ENCODE assay signal across 8 mouse cellular contexts in the genomic region with DNA sequence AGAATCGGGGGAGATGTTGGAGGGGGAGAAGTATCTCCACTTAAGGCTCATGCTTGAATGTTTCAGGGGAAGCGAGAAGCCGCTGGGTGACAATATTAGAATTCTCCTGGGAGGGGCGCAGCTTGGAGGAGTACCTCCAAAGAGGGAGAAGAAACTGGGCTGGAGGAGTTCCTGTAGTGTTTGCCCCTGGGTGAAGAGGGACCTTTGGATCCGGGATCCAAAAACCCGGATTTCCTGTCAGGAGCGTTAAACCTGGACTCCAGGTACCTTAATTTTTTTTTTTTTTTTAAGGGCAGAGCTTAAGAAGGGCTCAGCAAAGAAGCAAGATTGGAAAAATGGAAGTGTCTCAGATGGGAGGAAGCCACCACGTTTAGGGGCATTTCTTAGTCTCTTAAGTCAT. TPM values are rescaled to one million over a fixed set of nuclear protein-coding genes. Genes with fewer than 3 reads are reported as not detected.
DNase-seq lines count a peak whose midpoint lies in the region; ATAC-seq and TF ChIP-seq lines count a peak whose summit lies in the region.

No protein-coding gene starts in this region.

- no peak for DNase-seq in kidney, postnatal 0 days (ENCODE audit: low spot score)
- no peak for DNase-seq in kidney, postnatal 25 days
- peak; percentile 74 for DNase-seq in MEL (ENCODE audit: low read depth, low spot score)
- DNase-seq in forebrain, postnatal 0 days, result no peak
- no peak for DNase-seq in natural killer cell, adult 2 months (ENCODE audit: low spot score in 2 of 2)
- DNase-seq in layer of hippocampus, adult 9-10 months (ENCODE audit: low spot score), result no peak
- no peak for DNase-seq in midbrain, embryonic 14.5 days

- H3K4me3 ChIP-seq in kidney, postnatal 0 days (replicated peaks; ENCODE audit: low read depth, low read length), result peak overlapping the region; percentile 59
- peak overlapping the region; percentile 48 to 53 for H3K4me3 ChIP-seq in MEL (ENCODE audit: control insufficient read depth in 1 of 2, insufficient read depth in 1 of 2, low read depth in 2 of 2, low read length in 2 of 2)
- H3K4me3 ChIP-seq in forebrain, postnatal 0 days (ENCODE audit: low read depth, low read length), result no peak overlapping the region
- peak overlapping the region; percentile 73 for H3K4me3 ChIP-seq in lung, embryonic 16.5 days (ENCODE audit: low read length)
- no peak overlapping the region for H3K4me3 ChIP-seq in midbrain, embryonic 14.5 days (replicated peaks; ENCODE audit: low read depth, low read length)

- H3K4me1 ChIP-seq in kidney, postnatal 0 days (replicated peaks; ENCODE audit: insufficient read depth, low read length), result peaks cover 18% of the 10 kb centered on the region
- H3K4me1 ChIP-seq in MEL (ENCODE audit: control insufficient read depth in 1 of 2, insufficient read depth in 2 of 2, low read length in 2 of 2), result peaks cover 0 to 16% of the 10 kb centered on the region in 2 experiments; a peak in 2 of 4 replicates
- H3K4me1 ChIP-seq in forebrain, postnatal 0 days (ENCODE audit: insufficient read depth), result peaks cover 13% of the 10 kb centered on the region; the same call in 1 of the 2 replicates
- peaks cover 47% of the 10 kb centered on the region for H3K4me1 ChIP-seq in lung, embryonic 16.5 days (replicated peaks; ENCODE audit: control insufficient read depth, insufficient read depth, low read length)
- peaks cover 21% of the 10 kb centered on the region; the same call in 1 of the 2 replicates for H3K4me1 ChIP-seq in midbrain, embryonic 14.5 days (ENCODE audit: control insufficient read depth, insufficient read depth, low read length)

- no peaks in the 10 kb centered on the region for H3K9me3 ChIP-seq in kidney, postnatal 0 days (replicated peaks; ENCODE audit: low read length)
- H3K9me3 ChIP-seq in MEL (replicated peaks; ENCODE audit: insufficient read depth, low read length), result no peaks in the 10 kb centered on the region
- H3K9me3 ChIP-seq in forebrain, postnatal 0 days (ENCODE audit: low read length), result no peaks in the 10 kb centered on the region
- H3K9me3 ChIP-seq in lung, embryonic 16.5 days (ENCODE audit: control insufficient read depth, low read length), result no peaks in the 10 kb centered on the region
- H3K9me3 ChIP-seq in midbrain, embryonic 14.5 days (ENCODE audit: control insufficient read depth, low read length), result no peaks in the 10 kb centered on the region

- H3K9ac ChIP-seq in kidney, postnatal 0 days (ENCODE audit: low read depth, low read length), result peak overlapping the region; percentile 59; the same call in 1 of the 2 replicates
- peak overlapping the region; percentile 61 for H3K9ac ChIP-seq in MEL (ENCODE audit: control insufficient read depth, low read depth, low read length, poor library complexity, severe bottlenecking)
- H3K9ac ChIP-seq in forebrain, postnatal 0 days, result no peak overlapping the region
- H3K9ac ChIP-seq in lung, embryonic 16.5 days (ENCODE audit: low read length), result peak overlapping the region; percentile 92
- no peak overlapping the region for H3K9ac ChIP-seq in midbrain, embryonic 14.5 days (replicated peaks; ENCODE audit: low read length)

- peaks cover 8% of the 10 kb centered on the region for H3K27me3 ChIP-seq in kidney, postnatal 0 days (ENCODE audit: insufficient read depth, low read length)
- H3K27me3 ChIP-seq in MEL (ENCODE audit: control insufficient read depth in 1 of 2, insufficient read depth in 2 of 2, low read length in 2 of 2), result no peaks in the 10 kb centered on the region; a peak in 1 of 4 replicates
- peaks cover 73% of the 10 kb centered on the region for H3K27me3 ChIP-seq in forebrain, postnatal 0 days (ENCODE audit: insufficient read depth, low read length)
- peaks cover 42% of the 10 kb centered on the region for H3K27me3 ChIP-seq in lung, embryonic 16.5 days (ENCODE audit: control insufficient read depth, insufficient read depth, low read depth, low read length)
- peaks cover 95% of the 10 kb centered on the region for H3K27me3 ChIP-seq in midbrain, embryonic 14.5 days (ENCODE audit: control insufficient read depth, insufficient read depth, low read length)

- peak overlapping the region; percentile 94 for H3K27ac ChIP-seq in kidney, postnatal 0 days
- H3K27ac ChIP-seq in MEL (ENCODE audit: control insufficient read depth, low read depth, low read length), result peak overlapping the region; percentile 75
- no peak overlapping the region for H3K27ac ChIP-seq in forebrain, postnatal 0 days (ENCODE audit: low read depth, low read length)
- H3K27ac ChIP-seq in lung, embryonic 16.5 days (ENCODE audit: low read length), result peak overlapping the region; percentile 98
- no peak overlapping the region for H3K27ac ChIP-seq in midbrain, embryonic 14.5 days (replicated peaks; ENCODE audit: low read depth, low read length)

- TF ChIP-seq RAD21 in MEL (IDR thresholded peaks at IDR 0.05; ENCODE audit: low read depth, low read length), result no peak

- no peak for TF ChIP-seq POLR2A in MEL (IDR thresholded peaks at IDR 0.05; ENCODE audit: control insufficient read depth in 1 of 2, insufficient read depth in 1 of 2, low read depth in 1 of 2, low read length in 2 of 2, poor library complexity in 1 of 2)

- no peak for TF ChIP-seq EP300 in MEL (IDR thresholded peaks at IDR 0.05; ENCODE audit: low read depth in 1 of 2, low read length in 2 of 2)

- H3K4me2 ChIP-seq in kidney, postnatal 0 days (ENCODE audit: low read length), result peak overlapping the region; percentile 89
- H3K4me2 ChIP-seq in forebrain, postnatal 0 days (ENCODE audit: low read depth), result 0 out of 2 replicates have a peak overlapping the region, but pooled peaks have one; percentile 87
- peak overlapping the region; percentile 94 for H3K4me2 ChIP-seq in lung, embryonic 16.5 days (ENCODE audit: low read depth, low read length)
- H3K4me2 ChIP-seq in midbrain, embryonic 14.5 days (ENCODE audit: low read length), result no peak overlapping the region

- H3K79me2 ChIP-seq in MEL (ENCODE audit: control insufficient read depth, insufficient read depth, low read length, poor library complexity), result peaks cover 7% of the 10 kb centered on the region; the same call in 1 of the 2 replicates

- no peak for TF ChIP-seq CTCF in kidney, postnatal 0 days (IDR thresholded peaks at IDR 0.05; ENCODE audit: low read depth)
- TF ChIP-seq CTCF in MEL (IDR thresholded peaks at IDR 0.05 in 2 of 3, conservative IDR thresholded peaks at IDR 0.05 in 1 of 3; ENCODE audit: control insufficient read depth in 1 of 3, insufficient read depth in 1 of 3, low read depth in 2 of 3, low read length in 3 of 3, poor library complexity in 1 of 3, severe bottlenecking in 1 of 3), result peak in 1 of 3 experiments; percentile 14; a peak in 1 of 6 replicates
- TF ChIP-seq CTCF in forebrain, postnatal 0 days (IDR thresholded peaks at IDR 0.05; ENCODE audit: low read depth), result no peak

- 2% methylated on average over 8 of the region's 8 CpGs for WGBS in kidney, postnatal 0 days
- WGBS in forebrain, postnatal 0 days, result 13% methylated on average over 8 of the region's 8 CpGs
- WGBS in lung, embryonic 16.5 days, result 2% methylated on average over 8 of the region's 8 CpGs
- WGBS in midbrain, embryonic 14.5 days, result 11% methylated on average over 8 of the region's 8 CpGs

- H3K36me3 ChIP-seq in kidney, postnatal 0 days (ENCODE audit: insufficient read depth, low read length), result no peaks in the 10 kb centered on the region
- peaks cover 0 to 2% of the 10 kb centered on the region in 2 experiments; a peak in 2 of 4 replicates for H3K36me3 ChIP-seq in MEL (ENCODE audit: control insufficient read depth in 1 of 2, insufficient read depth in 2 of 2, low read length in 2 of 2)
- H3K36me3 ChIP-seq in forebrain, postnatal 0 days (ENCODE audit: insufficient read depth), result peaks cover 3% of the 10 kb centered on the region; the same call in 1 of the 2 replicates
- H3K36me3 ChIP-seq in lung, embryonic 16.5 days (ENCODE audit: control insufficient read depth, insufficient read depth, low read length), result 0 out of 2 replicates have a peak, but pooled peaks cover 5% of the 10 kb centered on the region
- no peaks in the 10 kb centered on the region for H3K36me3 ChIP-seq in midbrain, embryonic 14.5 days (ENCODE audit: control insufficient read depth, insufficient read depth, low read length)

- ATAC-seq in kidney, postnatal 0 days (replicated peaks; ENCODE audit: low FRiP score, low read depth), result no peak
- ATAC-seq in forebrain, postnatal 0 days, result no peak
- ATAC-seq in lung, embryonic 16.5 days (ENCODE audit: low read depth), result no peak
- ATAC-seq in midbrain, embryonic 14.5 days (ENCODE audit: low FRiP score, low TSS enrichment), result no peak

RNA-seq across cellular contexts. Expression of a gene that starts 5.6 kb away (rescaled TPM):
- polyA plus RNA-seq in kidney, postnatal 0 days (2015; fragmentation: Nextera tagmentation; extraction: Ambion mirVana), result 41.7 and 43.8 TPM in 2 replicates
- 2.2 and 2.9 TPM in 2 replicates for total RNA-seq in MEL (2012; rRNA removed)
- polyA plus RNA-seq in MEL (2012; ENCODE audit: insufficient read depth in 1 of 2, insufficient read length in 2 of 2, low read depth in 1 of 2, low replicate concordance in 2 of 2, missing spikeins in 1 of 2), result 10 to 100 TPM in 1 of 2 experiments, not detected in 1; 14.2 TPM
- total RNA-seq in forebrain, postnatal 0 days (2014; rRNA removed), result 13.4 and 26.7 TPM in 2 replicates
- 8.3 and 11.7 TPM in 2 replicates for polyA plus RNA-seq in forebrain, postnatal 0 days (2015; fragmentation: Nextera tagmentation; extraction: Ambion mirVana)
- 107 and 127 TPM in 2 replicates for polyA plus RNA-seq in lung, embryonic 16.5 days (2015; fragmentation: Nextera tagmentation; extraction: Ambion mirVana)
- polyA plus RNA-seq in midbrain, embryonic 14.5 days (2014; fragmentation: Nextera tagmentation; extraction: Ambion mirVana), result 6.4 and 7.4 TPM in 2 replicates

RNA-seq across cellular contexts. Expression of a gene that starts 24.0 kb away (rescaled TPM):
- polyA plus RNA-seq in kidney, postnatal 0 days (2015; fragmentation: Nextera tagmentation; extraction: Ambion mirVana), result 34.1 and 40.2 TPM in 2 replicates
- total RNA-seq in MEL (2012; rRNA removed), result 24.2 and 25.4 TPM in 2 replicates
- 10 to 100 TPM in 1 of 2 experiments, not detected in 1; 77.0 TPM for polyA plus RNA-seq in MEL (2012; ENCODE audit: insufficient read depth in 1 of 2, insufficient read length in 2 of 2, low read depth in 1 of 2, low replicate concordance in 2 of 2, missing spikeins in 1 of 2)
- 30.2 and 35.6 TPM in 2 replicates for total RNA-seq in forebrain, postnatal 0 days (2014; rRNA removed)
- 31.8 and 33.1 TPM in 2 replicates for polyA plus RNA-seq in forebrain, postnatal 0 days (2015; fragmentation: Nextera tagmentation; extraction: Ambion mirVana)
- 43.6 and 46.2 TPM in 2 replicates for polyA plus RNA-seq in lung, embryonic 16.5 days (2015; fragmentation: Nextera tagmentation; extraction: Ambion mirVana)
- 50.4 and 52.5 TPM in 2 replicates for polyA plus RNA-seq in midbrain, embryonic 14.5 days (2014; fragmentation: Nextera tagmentation; extraction: Ambion mirVana)

RNA-seq across cellular contexts. Expression of a gene that starts 25.4 kb away (rescaled TPM):
- 0.57 TPM in 1 of 2 replicates, not detected in the other for polyA plus RNA-seq in kidney, postnatal 0 days (2015; fragmentation: Nextera tagmentation; extraction: Ambion mirVana)
- total RNA-seq in MEL (2012; rRNA removed), result 0.42 TPM in 1 of 2 replicates, not detected in the other
- polyA plus RNA-seq in MEL (2012; ENCODE audit: insufficient read depth in 1 of 2, insufficient read length in 2 of 2, low read depth in 1 of 2, low replicate concordance in 2 of 2, missing spikeins in 1 of 2), result 1 to 10 TPM in 1 of 2 experiments, not detected in 1; 2.7 TPM
- not detected in 2 replicates for total RNA-seq in forebrain, postnatal 0 days (2014; rRNA removed)
- not detected in 2 replicates for polyA plus RNA-seq in forebrain, postnatal 0 days (2015; fragmentation: Nextera tagmentation; extraction: Ambion mirVana)
- polyA plus RNA-seq in lung, embryonic 16.5 days (2015; fragmentation: Nextera tagmentation; extraction: Ambion mirVana), result 0.52 and 1.1 TPM in 2 replicates
- polyA plus RNA-seq in midbrain, embryonic 14.5 days (2014; fragmentation: Nextera tagmentation; extraction: Ambion mirVana), result not detected in 2 replicates

Comparison
In these comparisons a context has a peak if more than half of its experiments do, and no peak if none do; other contexts are left out.
1. H3K27ac ChIP-seq: peak in kidney, postnatal 0 days (single experiment), MEL (single experiment) and lung, embryonic 16.5 days (single experiment); none in forebrain, postnatal 0 days (single experiment) and midbrain, embryonic 14.5 days (single experiment).
2. H3K4me3 ChIP-seq: peak in kidney, postnatal 0 days (single experiment), MEL (2 of 2) and lung, embryonic 16.5 days (single experiment); none in forebrain, postnatal 0 days (single experiment) and midbrain, embryonic 14.5 days (single experiment).
3. H3K9ac ChIP-seq: peak in kidney, postnatal 0 days (single experiment), MEL (single experiment) and lung, embryonic 16.5 days (single experiment); none in forebrain, postnatal 0 days (single experiment) and midbrain, embryonic 14.5 days (single experiment).